Mouse (Mus musculus) heart, adult 2 months (tissue): ENCODE measurements around the gene Ccr7.

Source experiments
- CTCF ChIP-seq: fragments of 200-600 bp; IDR thresholded peaks from 2 replicates; pipeline ENCODE4 v1.8.1; 2022; ENCODE audit warnings: antibody characterized with exemption, mild to moderate bottlenecking, moderate library complexity
- EP300 ChIP-seq: fragments of 200-500 bp; IDR thresholded peaks from 2 replicates; pipeline ENCODE4 v1.6.1; 2011; ENCODE audit warnings: low read depth, low read length, control low read depth; ENCODE audit not compliant: insufficient read depth
- POLR2A ChIP-seq: fragments of 200-500 bp; IDR thresholded peaks from 2 replicates; pipeline ENCODE4 v1.6.1; 2011; ENCODE audit warnings: mild to moderate bottlenecking, low read depth, low read length, control low read depth; ENCODE audit not compliant: insufficient read depth

- TF ChIP-seq POLR2A (no peak), EP300 (no peak), CTCF (no peak)
These were observed 43.2 kb downstream of the Ccr7 start for GRCm38 (mm10) chr11:99111631-99112030.
